Mouse (Mus musculus): ENCODE measurements around the gene E130114P18Rik.

The E130114P18Rik gene

DNA sequence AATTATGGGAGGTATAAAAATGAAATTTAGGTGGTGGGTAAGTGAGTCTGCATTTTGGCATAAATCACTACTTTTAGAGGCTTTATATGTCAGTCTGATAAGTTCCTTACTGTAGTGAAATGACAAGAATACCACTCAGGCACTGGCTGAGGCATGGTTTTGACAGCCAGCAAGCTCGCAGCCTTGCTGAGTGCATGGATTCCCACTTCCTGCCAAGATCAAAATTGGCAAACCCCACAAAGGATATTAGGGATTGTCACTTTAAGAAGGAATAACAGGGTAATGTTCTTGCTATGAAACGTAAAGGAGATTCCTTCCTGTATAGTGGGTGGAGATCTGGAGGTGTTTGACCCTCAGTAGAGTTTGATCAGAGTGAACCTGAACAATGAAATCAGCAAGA lies 27.4 kb upstream of the E130114P18Rik start:
- no peak for DNase-seq (ENCODE audit: low read depth, low spot score)

DNA sequence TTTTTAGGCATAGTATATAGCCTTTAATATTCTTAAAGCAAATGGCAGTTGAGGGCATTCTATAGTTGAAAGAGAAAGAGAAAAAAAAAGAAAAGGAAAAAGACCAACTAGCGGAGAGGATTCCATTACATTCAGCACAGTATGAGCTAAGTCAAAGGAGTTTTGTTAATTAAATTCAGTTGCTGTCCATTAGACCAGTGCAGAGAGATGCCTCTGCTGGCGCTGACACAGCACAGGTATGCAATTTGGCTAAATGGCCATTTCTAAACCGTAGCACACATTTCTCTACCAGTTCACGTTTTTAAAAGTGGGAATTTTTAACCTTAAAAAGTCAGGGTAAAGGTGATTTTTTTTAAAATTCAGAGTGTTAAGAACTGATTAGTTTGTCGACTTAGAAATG lies 26.8 kb upstream of the E130114P18Rik start:
- no peak for DNase-seq (ENCODE audit: low read depth, low spot score)

DNA sequence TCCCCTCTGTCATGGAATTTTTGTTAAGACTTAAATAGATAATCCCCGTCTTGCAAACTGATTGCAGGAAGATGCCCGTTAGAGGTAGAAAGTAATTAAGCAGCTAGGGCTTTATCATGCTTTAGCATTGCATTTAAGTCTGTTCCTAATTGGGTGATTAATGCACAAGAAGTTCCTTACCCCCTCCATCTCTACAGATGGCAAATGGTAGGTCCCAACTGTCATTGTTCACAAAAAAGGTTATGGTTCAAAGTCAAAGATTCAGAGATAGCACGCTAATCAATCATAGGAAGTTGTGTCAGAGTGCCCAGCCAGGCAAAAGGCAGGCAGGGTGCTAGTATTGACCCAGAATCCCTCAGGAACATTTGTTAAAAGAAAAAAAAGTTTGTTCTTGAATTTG lies 25.9 kb upstream of the E130114P18Rik start:
- no peak for DNase-seq (ENCODE audit: low read depth, low spot score)

DNA sequence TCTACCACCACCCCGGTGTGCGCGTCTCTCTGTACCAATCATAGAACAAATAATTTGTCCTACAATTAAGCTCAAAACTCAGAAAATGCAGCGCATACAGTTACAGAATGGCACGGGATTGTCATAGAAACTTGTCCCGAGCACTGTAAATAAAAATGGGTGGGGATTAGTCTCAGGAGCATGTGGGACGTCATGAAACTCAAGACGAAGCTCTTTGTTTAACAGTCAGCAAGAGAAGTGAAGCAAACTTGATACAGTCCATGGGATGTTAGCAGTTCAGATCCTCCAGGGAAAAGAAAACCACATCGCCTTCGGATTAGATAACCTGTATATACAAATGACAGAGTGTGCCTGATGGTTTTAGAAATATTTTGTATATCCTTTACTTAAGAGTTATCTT lies 18.6 kb upstream of the E130114P18Rik start:
- no peak for DNase-seq (ENCODE audit: low read depth, low spot score)

DNA sequence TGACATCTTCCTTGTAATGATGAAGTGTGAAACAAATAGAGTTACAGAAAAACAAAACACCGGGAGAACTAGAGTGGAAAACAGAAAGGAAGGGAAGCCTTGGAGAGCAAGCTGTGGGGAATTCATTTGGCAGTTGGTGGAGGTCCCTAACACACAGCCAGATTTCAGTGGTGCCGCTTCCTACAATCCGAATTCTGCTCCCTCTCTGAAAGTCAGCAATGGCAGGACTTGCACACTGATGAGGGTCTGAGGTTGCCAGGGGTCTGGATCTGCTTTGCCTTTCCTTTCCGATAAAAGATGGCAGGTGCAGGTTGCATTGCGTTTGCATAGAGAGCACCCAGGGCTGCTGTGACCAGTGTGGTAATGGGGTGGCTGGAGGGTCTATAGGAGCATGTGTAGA lies 18.1 kb upstream of the E130114P18Rik start:
- no peak for DNase-seq (ENCODE audit: low read depth, low spot score)

DNA sequence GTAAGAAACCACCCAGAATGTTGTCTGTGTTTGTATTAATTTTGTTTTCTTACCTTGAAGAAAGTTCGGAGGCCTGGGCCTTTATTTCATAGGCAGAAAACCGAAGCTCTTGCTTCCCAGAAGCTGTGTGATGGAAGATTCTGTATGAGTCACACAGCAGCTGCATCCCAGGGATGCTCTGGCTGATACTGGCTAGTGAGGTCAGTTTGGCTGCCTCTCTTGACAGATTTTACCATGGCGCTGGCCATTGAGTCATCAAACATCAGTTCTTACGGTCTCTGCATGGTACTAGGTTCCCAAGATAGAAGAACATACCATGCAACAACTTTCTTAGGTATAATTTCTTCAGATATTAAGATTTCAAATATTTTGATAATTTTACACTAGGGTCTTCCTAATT lies 17.0 kb upstream of the E130114P18Rik start:
- DNase-seq (ENCODE audit: low read depth, low spot score): no peak

DNA sequence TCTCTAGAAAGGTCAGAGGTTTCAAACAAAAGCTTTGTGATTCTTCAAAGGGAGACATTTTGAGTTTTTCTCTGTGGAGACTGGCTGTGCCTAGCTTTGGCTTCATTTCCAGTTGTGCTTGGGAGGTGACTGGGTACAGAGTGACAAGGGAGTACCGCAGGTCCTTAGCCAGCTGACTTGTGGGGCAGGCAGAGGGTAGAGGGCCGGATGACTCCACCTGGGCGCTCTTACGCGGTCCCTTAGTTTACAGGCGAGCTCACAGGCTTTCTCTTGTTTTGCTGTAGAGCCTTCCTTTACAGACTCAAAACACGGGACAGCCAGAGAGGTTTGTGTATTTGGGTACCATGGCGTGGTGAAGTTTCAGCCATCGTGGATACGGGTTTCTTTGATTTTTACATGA lies 16.1 kb upstream of the E130114P18Rik start:
- DNase-seq (ENCODE audit: low read depth, low spot score): no peak

DNA sequence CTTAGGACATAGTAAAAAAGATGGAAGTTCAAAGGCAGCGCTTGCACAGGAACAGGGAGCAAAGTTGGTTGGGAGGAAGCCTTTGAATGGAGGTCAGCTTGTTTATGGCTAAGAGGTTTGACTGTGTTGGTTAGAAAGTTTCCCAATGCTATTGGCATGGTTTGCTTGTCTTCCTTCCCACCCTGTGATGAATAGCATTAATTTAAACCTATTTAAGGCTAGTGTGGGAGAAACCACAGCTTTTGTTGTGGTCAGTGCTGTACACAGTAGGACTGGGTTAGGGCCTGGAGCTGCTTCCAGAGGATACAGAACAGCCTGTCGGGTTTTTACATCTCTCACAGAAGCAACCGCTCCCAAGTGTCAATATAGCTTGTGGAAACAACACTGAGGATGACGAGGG lies 10.7 kb upstream of the E130114P18Rik start:
- DNase-seq (ENCODE audit: low read depth, low spot score): no peak

DNA sequence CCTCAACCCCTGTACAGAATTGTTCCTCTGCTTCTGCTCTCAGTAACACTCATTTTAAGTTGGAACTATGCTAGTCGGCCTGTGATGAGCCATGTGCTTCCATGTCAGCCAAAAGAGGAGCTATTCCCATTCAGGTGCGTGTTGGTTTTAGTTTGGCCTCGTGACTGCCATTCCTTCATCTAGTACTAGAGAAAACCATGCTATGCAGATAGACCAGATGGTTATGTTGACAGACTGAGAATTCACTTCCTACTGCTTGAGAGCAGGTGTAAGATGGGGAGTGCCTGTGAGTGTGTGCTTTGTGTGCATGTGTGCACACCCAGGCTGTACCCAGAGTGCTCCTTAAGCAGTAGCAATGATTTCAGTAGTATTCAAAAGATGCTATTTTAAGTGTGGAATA lies 9.6 kb upstream of the E130114P18Rik start:
- DNase-seq (ENCODE audit: low read depth, low spot score): no peak

DNA sequence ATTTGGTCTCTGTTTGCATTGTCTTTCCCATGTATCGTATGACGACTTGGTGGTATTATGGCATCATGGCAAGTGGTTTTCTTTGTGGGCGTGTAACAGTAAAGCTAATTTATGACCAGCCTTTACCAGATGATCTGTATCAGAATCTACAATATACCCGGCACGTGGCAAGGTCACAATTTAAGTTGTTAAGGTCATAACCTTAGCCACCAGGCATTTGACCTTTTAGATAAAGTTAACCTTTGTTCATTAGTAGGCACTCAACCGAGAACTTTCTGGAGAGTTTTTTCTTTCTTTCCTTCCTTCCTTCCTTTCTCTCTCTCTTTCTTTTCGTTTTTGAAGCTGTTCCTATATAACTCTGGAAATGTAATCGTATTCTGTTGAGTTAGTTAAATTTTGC lies 8.7 kb upstream of the E130114P18Rik start:
- DNase-seq (ENCODE audit: low read depth, low spot score): no peak

DNA sequence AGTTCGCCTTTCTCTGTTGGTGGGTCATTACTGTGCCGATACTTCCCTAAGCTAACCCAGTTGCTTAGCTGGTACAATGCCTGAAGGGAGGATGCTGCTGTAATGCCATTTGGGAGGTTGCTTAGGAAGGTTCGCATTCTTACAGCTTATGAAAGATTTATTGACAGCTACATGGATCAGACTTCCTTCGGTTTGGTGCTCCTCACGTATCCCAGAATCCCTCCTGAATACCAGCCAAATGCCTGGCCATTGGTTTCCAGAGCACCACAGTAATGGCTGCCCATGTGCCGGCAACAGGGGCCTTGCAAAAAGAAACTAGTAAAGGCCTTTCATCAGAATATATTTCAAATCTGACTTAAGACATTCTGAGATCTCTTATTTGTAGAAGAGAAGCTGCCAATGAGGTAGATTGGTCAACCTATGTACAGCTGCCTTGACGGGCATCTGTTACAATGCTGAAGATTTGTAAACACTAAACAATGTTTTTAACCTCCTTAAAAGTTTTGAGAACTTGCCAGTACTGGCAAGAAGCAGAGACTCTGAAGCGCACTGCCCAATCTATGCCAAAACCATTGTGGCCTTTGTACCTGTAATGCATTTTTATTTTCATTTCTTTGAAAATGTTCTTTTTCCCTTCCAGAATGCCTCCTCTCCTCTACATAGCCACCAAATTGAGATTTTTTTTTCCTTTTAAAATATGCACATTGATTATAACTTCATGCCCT lies 7.8 kb upstream of the E130114P18Rik start:
- no peak for DNase-seq (ENCODE audit: low read depth, low spot score)

DNA sequence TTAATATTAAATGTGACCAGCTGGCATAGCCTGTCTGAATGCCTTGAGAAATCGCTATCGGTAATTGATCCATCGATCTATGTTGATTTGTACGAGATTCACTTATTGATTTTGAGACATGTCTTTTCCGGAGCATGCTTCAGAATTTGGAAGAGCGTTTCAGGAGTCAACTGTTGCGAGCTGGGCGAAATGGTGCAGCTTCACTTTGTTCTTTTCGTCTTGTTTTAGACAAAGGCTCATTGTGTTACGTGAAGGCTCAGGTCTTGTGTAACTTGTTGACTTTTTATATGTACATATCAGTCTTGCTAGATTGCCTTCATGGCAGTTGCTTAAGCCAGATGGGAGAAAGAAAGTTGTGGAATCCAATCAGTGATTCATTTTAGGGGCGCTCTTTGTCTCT lies 6.4 kb upstream of the E130114P18Rik start:
- DNase-seq (ENCODE audit: low read depth, low spot score): no peak

DNA sequence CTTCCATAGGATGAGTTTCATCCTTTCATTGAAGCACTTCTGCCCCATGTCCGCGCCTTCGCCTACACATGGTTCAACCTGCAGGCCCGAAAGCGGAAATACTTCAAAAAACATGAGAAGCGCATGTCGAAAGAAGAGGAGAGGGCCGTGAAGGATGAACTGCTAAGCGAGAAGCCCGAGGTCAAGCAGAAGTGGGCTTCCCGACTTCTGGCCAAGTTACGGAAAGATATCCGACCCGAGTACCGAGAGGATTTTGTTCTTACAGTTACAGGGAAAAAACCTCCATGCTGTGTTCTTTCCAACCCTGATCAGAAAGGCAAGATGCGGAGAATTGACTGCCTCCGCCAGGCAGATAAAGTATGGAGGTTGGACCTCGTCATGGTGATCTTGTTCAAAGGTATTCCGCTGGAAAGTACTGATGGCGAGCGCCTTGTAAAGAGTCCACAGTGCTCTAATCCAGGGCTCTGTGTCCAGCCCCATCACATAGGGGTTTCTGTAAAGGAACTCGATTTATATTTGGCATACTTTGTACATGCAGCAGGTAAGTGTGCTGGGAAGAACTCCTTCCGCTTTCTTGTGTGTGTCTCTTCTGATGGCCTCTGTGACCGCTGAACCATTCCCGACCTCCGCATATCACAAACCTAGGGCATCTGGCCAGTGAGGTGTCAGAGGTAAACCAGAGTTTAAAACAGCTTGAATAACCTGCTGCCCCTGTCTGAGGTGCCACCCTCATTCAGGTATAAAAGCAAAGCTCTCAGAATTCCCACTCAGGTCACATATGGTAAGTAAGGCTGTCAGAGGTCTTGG lies 5.4 kb upstream of the E130114P18Rik start:
- no peak for DNase-seq (ENCODE audit: low read depth, low spot score)

DNA sequence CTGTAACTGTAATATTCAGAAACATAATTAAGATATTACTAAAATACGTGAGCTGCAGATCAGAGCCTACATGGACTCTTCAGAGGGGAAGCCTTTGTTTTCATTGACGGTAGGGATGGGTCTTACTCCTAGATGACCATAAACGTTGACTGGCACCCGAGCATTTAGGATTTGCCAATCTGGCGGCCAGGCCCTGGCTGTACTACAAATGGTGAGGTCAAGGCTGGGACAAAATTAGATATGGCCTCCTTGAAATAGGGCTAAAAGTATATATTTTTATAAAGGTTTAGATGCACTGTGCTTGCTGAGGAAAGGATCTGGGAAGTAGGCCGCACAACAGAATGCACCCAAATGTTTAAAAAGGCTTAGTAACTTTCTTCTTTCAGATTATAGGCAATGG lies 4.6 kb upstream of the E130114P18Rik start:
- DNase-seq (ENCODE audit: low read depth, low spot score): no peak

DNA sequence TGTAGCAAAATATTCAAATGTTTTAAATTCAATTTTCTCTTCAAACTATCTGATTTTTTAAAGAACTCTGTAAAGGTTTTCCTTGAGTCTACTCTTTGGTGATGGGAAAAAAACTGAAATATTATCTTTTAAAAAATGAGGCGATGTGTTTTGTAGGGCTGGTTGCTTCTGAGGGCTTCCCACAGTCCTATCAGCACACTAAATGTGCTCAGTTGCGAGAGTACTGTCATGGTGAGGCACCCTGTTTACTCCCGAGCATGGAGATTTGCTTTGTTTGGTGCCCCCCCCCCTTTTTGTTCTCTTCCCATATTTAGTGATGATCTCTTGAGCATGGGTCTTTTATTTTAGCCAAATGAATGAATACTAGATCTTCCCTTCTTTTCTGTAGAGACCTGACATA lies 4.2 kb upstream of the E130114P18Rik start:
- no peak for DNase-seq (ENCODE audit: low read depth, low spot score)

DNA sequence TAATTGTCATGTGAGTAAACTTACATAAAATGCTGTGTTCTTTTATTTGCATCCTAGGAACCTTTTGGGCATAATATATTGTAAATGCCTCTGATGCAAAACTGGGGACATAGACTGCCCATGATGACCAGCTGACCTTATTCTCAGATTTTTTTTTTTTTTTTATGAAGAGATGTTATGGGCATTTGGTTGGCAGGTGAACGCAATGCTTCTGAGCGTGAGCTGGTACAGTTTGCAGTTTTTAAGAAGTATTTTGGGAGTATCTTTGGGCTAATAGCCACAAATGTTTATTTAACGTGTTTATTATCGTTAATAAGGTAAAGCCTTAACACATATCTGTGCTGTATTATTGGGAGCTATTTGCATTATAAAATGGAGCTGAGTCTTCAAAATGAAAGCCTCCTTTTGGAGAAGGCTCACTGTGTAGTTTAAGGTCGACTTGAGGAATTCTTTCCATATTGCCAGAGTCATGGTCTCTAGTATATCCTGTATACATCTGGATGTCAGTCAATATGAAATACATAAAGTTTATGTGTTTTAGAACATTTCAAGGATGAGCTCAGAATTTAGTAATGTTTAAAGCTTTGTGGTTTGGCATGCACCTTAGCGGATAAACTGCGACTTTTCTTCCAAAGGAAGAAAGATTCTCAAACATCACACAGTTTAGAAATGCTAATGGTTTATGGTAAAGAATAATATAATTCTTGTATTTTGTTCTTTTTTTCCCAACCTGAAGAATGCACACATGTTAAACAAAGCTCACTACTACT lies 3.0 kb upstream of the E130114P18Rik start:
- DNase-seq (ENCODE audit: low read depth, low spot score): no peak

DNA sequence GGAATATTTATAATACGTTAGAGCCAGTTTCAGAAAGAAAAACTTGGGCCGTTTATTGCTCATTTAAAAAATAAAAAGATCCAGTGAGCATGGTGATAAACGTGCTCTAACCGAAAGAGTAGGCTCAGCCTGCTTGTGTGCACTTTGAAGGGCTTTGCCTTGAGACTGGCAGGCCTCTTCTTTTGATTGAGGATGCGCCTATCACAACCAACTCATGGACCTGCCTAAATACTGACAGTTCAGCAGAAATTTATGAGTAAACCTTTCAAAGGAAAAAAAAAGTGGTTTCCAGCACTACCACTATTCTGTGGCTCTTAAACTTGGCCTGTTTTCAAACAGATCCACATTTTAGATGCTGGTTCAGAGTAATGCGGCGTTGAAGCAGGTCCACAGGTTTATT lies 2.1 kb upstream of the E130114P18Rik start:
- no peak for DNase-seq (ENCODE audit: low read depth, low spot score)

DNA sequence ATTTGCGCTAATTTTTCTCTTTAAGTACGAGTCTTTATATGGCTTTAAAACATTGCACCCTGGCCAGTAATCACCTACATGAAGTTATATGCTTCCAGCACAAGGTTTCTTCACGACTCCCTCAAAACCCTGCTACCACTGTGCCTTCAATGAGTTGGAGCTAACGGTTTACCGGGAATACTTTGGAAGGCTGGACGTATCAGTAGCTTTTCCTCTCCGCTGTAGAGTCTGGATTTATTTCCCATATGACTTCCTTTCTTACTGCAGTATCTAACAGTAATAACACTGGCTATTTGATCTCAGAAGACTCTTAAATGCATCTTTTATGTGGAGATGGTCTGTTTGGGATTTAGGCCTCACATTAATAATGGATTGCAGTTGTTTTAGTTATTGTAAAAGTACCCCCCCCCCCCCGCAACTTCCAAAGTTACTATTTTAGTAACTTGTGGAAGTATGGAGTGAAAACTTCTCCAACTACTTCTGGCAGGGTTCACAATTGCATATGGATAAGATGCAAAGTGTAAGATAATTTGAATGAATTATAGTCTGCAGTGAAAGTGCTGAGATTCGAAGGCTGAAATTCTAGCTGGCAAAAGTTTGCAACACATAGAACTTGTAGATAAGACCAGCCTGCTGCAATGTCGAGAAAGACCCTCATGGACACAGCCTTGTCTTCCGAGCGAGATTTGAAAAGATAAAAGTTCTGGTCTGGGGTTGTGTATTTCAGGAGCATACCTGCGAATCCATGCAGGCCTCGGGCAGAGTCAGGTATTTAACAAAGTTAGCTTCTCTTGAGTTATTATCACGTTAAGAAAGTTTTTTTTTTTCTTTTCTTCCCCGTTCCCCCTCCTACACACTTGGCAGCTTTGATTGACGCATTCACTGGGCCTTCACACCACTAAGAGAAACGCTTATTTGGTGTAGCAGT lies 1.4 kb upstream of the E130114P18Rik start:
- DNase-seq (ENCODE audit: low read depth, low spot score): no peak

DNA sequence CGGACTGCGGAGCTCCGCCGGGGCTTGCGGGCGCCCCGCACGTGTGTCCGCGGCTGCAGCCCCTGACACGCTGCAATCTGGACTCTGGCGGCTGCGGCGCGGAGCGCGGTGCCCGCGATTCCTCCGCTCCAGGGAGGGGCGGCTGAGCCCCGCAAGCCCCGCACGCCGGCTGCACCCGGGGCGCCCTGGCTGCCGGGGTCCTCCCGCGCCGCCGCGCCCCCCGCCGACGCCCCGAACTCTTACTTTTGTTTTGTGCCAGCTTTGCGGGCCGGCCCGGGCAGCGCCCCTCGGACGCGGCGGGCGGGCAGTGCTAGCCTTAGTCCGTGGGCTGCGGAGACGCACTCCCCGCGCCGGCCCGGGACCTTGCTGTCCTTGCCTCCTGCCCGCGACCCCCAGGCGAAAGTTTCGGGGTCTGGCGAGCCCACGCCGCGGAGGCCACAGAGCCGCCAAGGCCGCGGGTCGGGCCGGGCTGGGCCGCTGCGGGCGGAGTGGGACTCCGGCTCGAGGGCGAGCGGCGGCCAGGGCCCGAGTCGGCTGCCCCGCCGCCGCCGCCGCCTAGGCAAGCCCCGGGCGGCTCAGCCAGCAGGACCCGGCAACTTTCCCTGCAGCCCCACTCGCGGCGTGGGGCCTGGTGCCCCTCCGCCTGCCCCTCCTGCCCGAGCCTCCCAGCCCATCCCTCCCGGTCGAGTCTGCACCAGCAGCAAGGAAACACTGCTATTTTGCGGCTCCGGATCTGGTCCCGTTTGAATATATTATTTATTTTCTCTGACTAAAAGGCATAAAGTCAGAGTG lies 529 bp upstream of the E130114P18Rik start:
- DNase-seq (ENCODE audit: low read depth, low spot score): no peak

DNA sequence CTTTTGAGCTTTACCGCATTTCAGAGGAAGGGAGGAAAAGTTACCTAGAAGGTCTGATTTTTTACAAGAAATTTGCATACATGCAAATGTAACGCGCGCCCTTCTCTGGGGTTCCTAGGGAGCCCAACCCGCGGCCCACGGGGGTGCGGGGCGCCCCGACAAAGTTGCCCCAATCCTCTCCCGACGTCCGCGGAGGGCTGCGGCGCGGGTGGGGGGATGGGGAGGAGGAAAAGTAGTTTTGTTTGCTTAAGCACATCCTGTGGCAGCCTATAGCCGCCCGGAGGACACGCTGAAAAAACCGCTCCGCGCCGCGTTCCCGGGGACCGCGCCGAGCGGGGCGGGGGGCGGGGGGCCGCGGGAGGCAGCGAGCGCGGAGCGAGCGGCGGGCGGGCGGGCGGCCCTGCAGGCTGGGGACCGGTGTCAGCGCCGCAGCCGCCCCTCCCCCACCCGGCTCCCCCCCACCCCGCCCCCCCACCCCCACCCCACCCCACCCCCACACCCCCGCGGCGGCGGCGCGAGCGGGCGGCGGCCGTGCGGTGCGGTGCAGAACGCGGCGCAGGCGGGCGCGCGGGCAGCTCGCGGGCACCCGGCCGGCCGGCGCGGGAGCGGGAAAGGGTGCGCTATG lies 685 bp downstream of the E130114P18Rik start:
- no peak for DNase-seq (ENCODE audit: low read depth, low spot score)
